Mouse (Mus musculus) myocyte (in vitro differentiated cells): ENCODE data around the gene Serpinb11. TPM values are rescaled to one million over a fixed set of nuclear protein-coding genes. Genes with fewer than 3 reads are reported as not detected.

Source experiments
- H3K27me3 ChIP-seq: one replicate; pipeline ENCODE4 v1.6.1; 2011; ENCODE audit not compliant: control insufficient read depth, insufficient read depth, insufficient read length
- H3K36me3 ChIP-seq: one replicate; pipeline ENCODE4 v1.6.1; 2011; ENCODE audit not compliant: control insufficient read depth, insufficient read depth
- H3K4me2 ChIP-seq: one replicate; pipeline ENCODE4 v1.6.1; 2011; ENCODE audit warnings: low read depth, control low read depth
- H3K4me3 ChIP-seq: one replicate; pipeline ENCODE4 v1.5.1; 2011; ENCODE audit warnings: mild to moderate bottlenecking, control low read depth, moderate library complexity
- H3K79me2 ChIP-seq: one replicate; pipeline ENCODE4 v1.6.1; 2011; ENCODE audit not compliant: control insufficient read depth, insufficient read depth
- H3ac ChIP-seq: one replicate; pipeline ENCODE4 v1.6.1; 2011; ENCODE audit not compliant: control insufficient read depth, insufficient read length
- CEBPB ChIP-seq: IDR thresholded peaks from 2 replicates; pipeline ENCODE4 v1.6.1; 2011; ENCODE audit warnings: mild to moderate bottlenecking, moderate library complexity; ENCODE audit not compliant: poor library complexity, insufficient read depth, severe bottlenecking
- E2F4 ChIP-seq: IDR thresholded peaks from one replicate; pipeline ENCODE4 v1.6.1; 2011; ENCODE audit warnings: mild to moderate bottlenecking, control low read depth, moderate library complexity; ENCODE audit not compliant: insufficient read depth
- MAX ChIP-seq: IDR thresholded peaks from one replicate; pipeline ENCODE4 v1.6.1; 2011; ENCODE audit warnings: low read depth, mild to moderate bottlenecking, control low read depth
- MYOD1 ChIP-seq, 3 experiments: IDR thresholded peaks; one replicate each; pipeline ENCODE4 v1.6.1; 2011; ENCODE audit warnings: control low read depth in 2 of 3, low read depth in 2 of 3, mild to moderate bottlenecking in 2 of 3, moderate library complexity in 1 of 3; ENCODE audit not compliant: insufficient read length in 2 of 3, control insufficient read depth in 1 of 3
- MYOG ChIP-seq, 3 experiments: IDR thresholded peaks; one replicate each; pipeline ENCODE4 v1.6.1; 2011; ENCODE audit warnings: control low read depth in 2 of 3, low read depth in 2 of 3, mild to moderate bottlenecking in 2 of 3; ENCODE audit not compliant: insufficient read length in 2 of 3, control insufficient read depth in 1 of 3, insufficient read depth in 1 of 3
- POLR2A ChIP-seq: IDR thresholded peaks from one replicate; pipeline ENCODE4 v1.6.1; 2011; ENCODE audit warnings: low read depth, mild to moderate bottlenecking, control low read depth, moderate library complexity; ENCODE audit not compliant: insufficient read length
- POLR2AphosphoS2 ChIP-seq: IDR thresholded peaks from one replicate; pipeline ENCODE4 v1.6.1; 2011; ENCODE audit warnings: low read depth, control low read depth; ENCODE audit not compliant: insufficient read length
- REST ChIP-seq: IDR thresholded peaks from one replicate; pipeline ENCODE4 v1.6.1; 2011; ENCODE audit warnings: mild to moderate bottlenecking, control low read depth, moderate library complexity; ENCODE audit not compliant: insufficient read depth, insufficient read length
- SRF ChIP-seq: IDR thresholded peaks from one replicate; pipeline ENCODE4 v1.6.1; 2011; ENCODE audit warnings: low read depth; ENCODE audit not compliant: control insufficient read depth, insufficient read length
- TCF12 ChIP-seq: IDR thresholded peaks from one replicate; pipeline ENCODE4 v1.6.1; 2011; ENCODE audit warnings: mild to moderate bottlenecking, control low read depth; ENCODE audit not compliant: poor library complexity, insufficient read depth, severe bottlenecking
- TCF3 ChIP-seq: IDR thresholded peaks from one replicate; pipeline ENCODE4 v1.6.1; 2011; ENCODE audit warnings: low read depth, control low read depth; ENCODE audit not compliant: insufficient read length
- USF1 ChIP-seq: IDR thresholded peaks from one replicate; pipeline ENCODE4 v1.6.1; 2011; ENCODE audit warnings: low read depth, mild to moderate bottlenecking, control low read depth, moderate library complexity
- polyA plus RNA-seq: library from polyadenylated mRNA; unstranded; fragments of >200 nt; fragmentation: generic; extraction: Trizol; gene quantifications from one replicate; pipeline ENCODE4 v1.2.1, GENCODE M21; 2012; ENCODE audit warnings: missing spikeins

Gene Serpinb11
- polyA plus RNA-seq, 1 experiment = not detected

- Histone ChIP-seq H3K27me3 (no peaks in the 10 kb centered on the region), H3K79me2 (no peaks in the 10 kb centered on the region), H3K36me3 (no peaks in the 10 kb centered on the region), H3K4me2 (no peak overlapping the region), H3ac (no peak overlapping the region), H3K4me3 (no peak overlapping the region)
- no peak for TF ChIP-seq E2F4
- TF ChIP-seq MYOG (IDR thresholded peaks at IDR 0.05; ENCODE audit: control insufficient read depth in 1 of 3, insufficient read depth in 1 of 3, insufficient read length in 2 of 3, low read depth in 2 of 3) = no peak
- TF ChIP-seq TCF3 = no peak
- TF ChIP-seq POLR2A = no peak
- no peak for TF ChIP-seq SRF
- no peak for TF ChIP-seq MAX
- TF ChIP-seq CEBPB = no peak
- no peak for TF ChIP-seq POLR2AphosphoS2
These were observed 8.0 kb upstream of the Serpinb11 start for GRCm38 (mm10) chr1:107353046-107353445.

DNA sequence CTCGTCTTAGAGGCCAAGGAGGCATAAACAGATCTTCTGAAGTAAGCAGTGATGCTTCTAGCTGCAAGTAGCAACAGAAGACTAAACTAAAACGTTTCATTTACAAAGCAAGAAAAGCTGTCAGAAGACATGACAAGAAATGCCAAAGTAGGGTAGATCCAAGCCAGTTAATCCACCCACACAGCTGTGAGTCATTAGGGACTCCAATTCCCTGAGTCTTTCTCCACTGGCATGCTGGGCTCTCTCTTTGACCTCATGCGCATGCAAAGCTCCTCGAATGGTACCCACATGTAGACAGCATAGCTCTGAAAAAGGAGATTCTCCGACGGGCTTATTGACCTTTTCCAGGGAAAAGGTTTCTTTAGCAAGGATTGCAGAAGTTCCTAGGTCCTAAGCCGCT lies 5.0 kb downstream of the Serpinb11 start:
- Histone ChIP-seq H3K27me3 (no peaks in the 10 kb centered on the region), H3K79me2 (no peaks in the 10 kb centered on the region), H3ac (no peak overlapping the region), H3K4me3 (no peak overlapping the region), H3K36me3 (no peaks in the 10 kb centered on the region), H3K4me2 (no peak overlapping the region)
- no peak for TF ChIP-seq MYOD1 (IDR thresholded peaks at IDR 0.05; ENCODE audit: control insufficient read depth in 1 of 3, insufficient read length in 2 of 3, low read depth in 2 of 3)
- TF ChIP-seq MYOG (IDR thresholded peaks at IDR 0.05; ENCODE audit: control insufficient read depth in 1 of 3, insufficient read depth in 1 of 3, insufficient read length in 2 of 3, low read depth in 2 of 3) = no peak
- TF ChIP-seq TCF3 = no peak
- no peak for TF ChIP-seq TCF12
- no peak for TF ChIP-seq CEBPB
- TF ChIP-seq POLR2A = no peak
- no peak for TF ChIP-seq SRF
- no peak for TF ChIP-seq USF1
- TF ChIP-seq MAX = no peak
- TF ChIP-seq REST = no peak
- no peak for TF ChIP-seq E2F4
- TF ChIP-seq POLR2AphosphoS2 = no peak

DNA sequence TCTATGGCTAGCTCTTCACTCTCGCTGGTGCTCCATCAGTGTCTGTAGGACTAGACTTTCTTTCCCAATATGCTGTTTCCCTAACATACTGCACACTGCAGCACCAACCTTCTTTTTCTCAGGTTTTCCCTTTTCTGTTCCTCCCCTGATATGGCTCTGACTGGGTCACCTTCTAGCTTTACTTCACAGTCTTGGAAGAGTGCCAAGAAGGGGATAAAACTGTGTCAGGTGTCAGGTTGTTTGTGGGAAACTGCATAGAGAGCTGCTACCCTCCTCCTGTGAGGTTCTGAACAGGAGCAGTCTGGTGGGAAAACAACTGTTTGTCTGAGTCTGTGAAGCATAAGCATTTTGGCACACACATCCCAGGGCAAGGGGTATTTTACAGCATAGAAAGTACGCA lies 7.9 kb downstream of the Serpinb11 start:
- TF ChIP-seq SRF (no peak), POLR2A (no peak), POLR2AphosphoS2 (no peak), REST (no peak), MYOD1 (IDR thresholded peaks at IDR 0.05; ENCODE audit: control insufficient read depth in 1 of 3, insufficient read length in 2 of 3, low read depth in 2 of 3) (no peak), USF1 (no peak), MAX (no peak), E2F4 (no peak), TCF3 (no peak), TCF12 (no peak), CEBPB (no peak), MYOG (IDR thresholded peaks at IDR 0.05; ENCODE audit: control insufficient read depth in 1 of 3, insufficient read depth in 1 of 3, insufficient read length in 2 of 3, low read depth in 2 of 3) (no peak)
- Histone ChIP-seq H3K36me3 (no peaks in the 10 kb centered on the region), H3K4me3 (no peak overlapping the region), H3ac (no peak overlapping the region), H3K4me2 (no peak overlapping the region), H3K27me3 (no peaks in the 10 kb centered on the region), H3K79me2 (no peaks in the 10 kb centered on the region)

DNA sequence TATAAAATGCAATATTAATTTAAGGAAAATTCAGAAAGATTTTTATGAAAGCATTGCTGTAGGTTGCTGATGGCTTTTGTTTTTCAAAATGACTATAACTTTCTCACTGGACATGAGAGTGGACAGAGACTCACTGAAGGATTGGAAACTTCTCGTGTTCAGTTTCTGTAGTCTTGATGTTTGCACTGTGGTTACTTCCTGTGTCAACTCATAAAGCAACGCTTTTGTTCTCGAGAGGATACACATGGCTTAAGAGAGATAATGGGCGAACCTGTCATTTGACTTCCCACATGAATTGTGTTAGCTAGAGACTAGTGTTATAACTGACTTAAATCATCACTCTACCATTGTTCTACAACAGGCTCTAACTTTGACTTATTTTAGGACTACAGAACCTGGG lies 16.0 kb downstream of the Serpinb11 start:
- H3K79me2 ChIP-seq = no peaks in the 10 kb centered on the region
- no peak overlapping the region for H3K4me3 ChIP-seq
- H3ac ChIP-seq = no peak overlapping the region
- no peak overlapping the region for H3K4me2 ChIP-seq
- H3K36me3 ChIP-seq = no peaks in the 10 kb centered on the region
- no peaks in the 10 kb centered on the region for H3K27me3 ChIP-seq
- TF ChIP-seq MYOD1 (IDR thresholded peaks at IDR 0.05; ENCODE audit: control insufficient read depth in 1 of 3, insufficient read length in 2 of 3, low read depth in 2 of 3) (no peak), E2F4 (no peak), REST (no peak), POLR2AphosphoS2 (no peak), SRF (no peak), TCF3 (no peak), MYOG (IDR thresholded peaks at IDR 0.05; ENCODE audit: control insufficient read depth in 1 of 3, insufficient read depth in 1 of 3, insufficient read length in 2 of 3, low read depth in 2 of 3) (no peak), POLR2A (no peak), CEBPB (no peak), TCF12 (no peak), MAX (no peak), USF1 (no peak)

GRCm38 (mm10) chr1:107378368-107378767 lies 17.4 kb downstream of the Serpinb11 start:
- no peaks in the 10 kb centered on the region for H3K79me2 ChIP-seq
- no peaks in the 10 kb centered on the region for H3K27me3 ChIP-seq
- H3K4me2 ChIP-seq = no peak overlapping the region
- TF ChIP-seq TCF3 = no peak
- no peak for TF ChIP-seq MYOG (IDR thresholded peaks at IDR 0.05; ENCODE audit: control insufficient read depth in 1 of 3, insufficient read depth in 1 of 3, insufficient read length in 2 of 3, low read depth in 2 of 3)
- no peak overlapping the region for H3ac ChIP-seq
- no peak overlapping the region for H3K4me3 ChIP-seq
- no peaks in the 10 kb centered on the region for H3K36me3 ChIP-seq
